Mouse (Mus musculus) liver, adult 2 months (tissue): ENCODE results near the gene Dmpk. TPM values are rescaled to one million over a fixed set of nuclear protein-coding genes. Genes with fewer than 3 reads are reported as not detected.

ENCODE experiments used
- DNase-seq: peaks from one replicate; pipeline ENCODE4 v3.0.0-alpha.2; 2011; ENCODE audit warnings: low read depth, low spot score; ENCODE audit errors: extremely low read depth
- H3K27ac ChIP-seq: fragments of 200-500 bp; replicated peaks from 2 replicates; pipeline ENCODE4 v1.5.1; 2012; ENCODE audit warnings: low read depth, mild to moderate bottlenecking, control low read depth, inconsistent platforms, low read length; ENCODE audit not compliant: insufficient read depth
- H3K27me3 ChIP-seq: fragments of 200-500 bp; 2 replicates; pipeline ENCODE4 v1.6.1; 2012; ENCODE audit warnings: mild to moderate bottlenecking, moderate library complexity, low read length, inconsistent platforms; ENCODE audit not compliant: control insufficient read depth, insufficient read depth
- H3K36me3 ChIP-seq: fragments of 200-500 bp; 2 replicates; pipeline ENCODE4 v1.6.1; 2012; ENCODE audit warnings: low read length, inconsistent platforms; ENCODE audit not compliant: control insufficient read depth, insufficient read depth
- H3K4me1 ChIP-seq: fragments of 200-500 bp; 2 replicates; pipeline ENCODE4 v1.6.1; 2011; ENCODE audit warnings: low read length; ENCODE audit not compliant: control insufficient read depth, insufficient read depth
- H3K4me3 ChIP-seq: fragments of 200-500 bp; 2 replicates; pipeline ENCODE4 v1.5.1; 2011; ENCODE audit warnings: low read depth, mild to moderate bottlenecking, control low read depth, low read length, moderate library complexity; ENCODE audit not compliant: insufficient read depth
- H3K79me2 ChIP-seq: fragments of 200-500 bp; 2 replicates; pipeline ENCODE4 v1.6.1; 2012; ENCODE audit warnings: inconsistent platforms, mild to moderate bottlenecking, low read length, moderate library complexity; ENCODE audit not compliant: control insufficient read depth, insufficient read depth
- H3K9ac ChIP-seq: fragments of 200-500 bp; 2 replicates; pipeline ENCODE4 v1.6.1; 2012; ENCODE audit warnings: low read depth, mild to moderate bottlenecking, control low read depth, inconsistent platforms, low read length
- CTCF ChIP-seq: fragments of 200-500 bp; IDR thresholded peaks from 2 replicates; pipeline ENCODE4 v1.5.1; 2011; ENCODE audit warnings: low read depth, low read length, control low read depth
- POLR2A ChIP-seq: fragments of 200-500 bp; IDR thresholded peaks from 2 replicates; pipeline ENCODE4 v1.6.1; 2011; ENCODE audit warnings: low read length, control low read depth; ENCODE audit not compliant: insufficient read depth; ENCODE audit errors: extremely low read depth
- WGBS: fragments of 180-500 bp; shearing (Covaris S2); methylation state at CpG from one replicate; pipeline ENCODE4 v1.1.7; 2018; 5-methylcytosine and 5-hydroxymethylcytosine counted together
- polyA plus RNA-seq: library from polyadenylated mRNA; depleted of rRNA; stranded (reverse); fragments of >200 nt; gene quantifications from 2 replicates; pipeline ENCODE4 v1.2.3, GENCODE M21; 2012
- total RNA-seq: library from RNA; depleted of rRNA; stranded (reverse); fragments of >200 nt; gene quantifications from 2 replicates; pipeline ENCODE4 v1.2.3, GENCODE M21; 2014

Dmpk gene
- total and polyA plus RNA-seq, 2 experiments, result 13.6 to 76.4 TPM

DNA sequence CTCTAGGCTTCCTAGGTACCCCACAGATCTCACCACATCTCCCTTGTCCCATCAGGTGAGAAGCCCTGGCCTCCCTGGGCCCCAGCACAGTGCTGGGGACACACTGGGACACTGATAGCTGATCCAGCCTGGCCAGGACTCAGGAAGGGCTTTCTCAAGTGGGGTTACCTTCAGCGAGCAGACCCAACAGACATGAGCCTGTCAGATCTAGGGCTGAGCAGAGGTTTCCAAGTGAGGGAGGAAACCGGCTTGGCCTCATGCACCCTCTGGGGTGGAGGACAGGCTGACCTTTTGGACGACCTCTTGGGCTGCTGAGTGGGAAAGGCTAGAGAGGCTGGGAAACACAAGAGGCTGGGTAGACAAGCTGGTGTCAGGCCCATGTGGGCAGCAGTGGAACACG is 32.5 kb upstream of the Dmpk start:
- no peak for DNase-seq
- no peaks in the 10 kb centered on the region for H3K4me1 ChIP-seq
- WGBS, result 60% methylated on average over 4 of the region's 4 CpGs
- H3K9ac ChIP-seq, result no peak overlapping the region
- H3K36me3 ChIP-seq, result peaks cover 14% of the 10 kb centered on the region; the same call in 1 of the 2 replicates
- H3K27ac ChIP-seq, result no peak overlapping the region
- H3K79me2 ChIP-seq, result no peaks in the 10 kb centered on the region
- no peaks in the 10 kb centered on the region for H3K27me3 ChIP-seq
- TF ChIP-seq CTCF (no peak), POLR2A (no peak)
- H3K4me3 ChIP-seq, result no peak overlapping the region

DNA sequence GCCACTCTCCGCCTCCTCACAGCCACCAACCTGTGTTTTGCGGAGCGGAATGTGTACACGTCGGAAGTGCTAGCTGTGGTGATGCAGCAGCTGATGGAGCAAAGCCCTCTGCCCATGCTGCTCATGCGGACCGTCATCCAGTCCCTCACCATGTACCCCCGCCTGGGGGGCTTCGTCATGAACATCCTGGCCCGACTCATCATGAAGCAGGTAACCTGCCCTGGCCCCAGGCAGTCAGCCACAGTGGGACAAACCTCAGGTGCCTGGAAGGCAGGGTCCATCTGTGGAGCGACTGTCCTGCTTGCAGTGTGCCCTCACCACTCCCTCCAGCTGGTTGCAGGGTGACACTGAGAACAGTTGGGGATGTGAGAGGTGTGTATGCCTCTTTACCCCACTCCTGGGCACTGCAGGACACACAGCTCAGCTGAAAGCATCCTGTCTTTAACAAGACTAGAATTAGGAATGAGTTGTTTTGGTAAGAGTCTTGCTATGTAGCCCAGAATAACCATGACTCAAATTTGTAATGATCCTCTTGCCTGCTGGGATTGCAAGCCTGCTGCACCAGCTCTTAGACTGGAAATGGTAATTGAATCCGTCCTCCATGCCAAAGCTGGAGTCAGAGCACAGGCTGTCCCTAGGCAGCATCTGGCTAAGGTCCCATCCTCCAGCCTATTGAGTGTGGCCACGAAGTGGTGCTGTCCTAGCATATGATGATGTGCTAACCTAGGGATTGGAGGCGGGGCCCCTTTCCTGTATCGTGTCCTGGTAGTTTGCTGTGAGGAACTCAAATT is 31.1 kb upstream of the Dmpk start:
- H3K4me1 ChIP-seq, result no peaks in the 10 kb centered on the region
- 93% methylated on average over 15 of the region's 15 CpGs for whole genome bisulfite sequencing
- H3K4me3 ChIP-seq, result no peak overlapping the region
- DNase-seq, result no peak
- peaks cover 14% of the 10 kb centered on the region; the same call in 1 of the 2 replicates for H3K36me3 ChIP-seq
- no peak for TF ChIP-seq POLR2A
- no peak for TF ChIP-seq CTCF
- no peak overlapping the region for H3K27ac ChIP-seq
- no peak overlapping the region for H3K9ac ChIP-seq
- no peaks in the 10 kb centered on the region for H3K27me3 ChIP-seq
- no peaks in the 10 kb centered on the region for H3K79me2 ChIP-seq

DNA sequence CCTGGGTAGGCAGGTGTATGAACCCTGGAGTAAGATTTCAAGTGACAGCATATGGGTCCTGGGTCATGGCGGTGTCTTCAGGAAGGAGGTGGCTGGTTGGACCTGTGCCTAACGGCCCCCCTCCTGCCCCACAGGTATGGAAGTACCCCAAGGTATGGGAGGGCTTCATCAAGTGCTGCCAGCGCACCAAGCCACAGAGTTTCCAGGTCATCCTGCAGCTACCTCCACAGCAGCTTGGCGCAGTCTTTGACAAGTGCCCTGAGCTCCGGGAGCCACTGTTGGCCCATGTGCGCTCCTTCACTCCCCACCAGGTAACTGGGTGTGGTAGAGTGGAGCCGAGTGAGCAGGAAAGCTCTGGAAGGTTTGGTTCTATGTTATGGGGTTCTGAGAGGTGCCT is 30.5 kb upstream of the Dmpk start:
- WGBS, result 90% methylated on average over 7 of the region's 7 CpGs
- TF ChIP-seq CTCF, result no peak
- TF ChIP-seq POLR2A, result no peak

DNA sequence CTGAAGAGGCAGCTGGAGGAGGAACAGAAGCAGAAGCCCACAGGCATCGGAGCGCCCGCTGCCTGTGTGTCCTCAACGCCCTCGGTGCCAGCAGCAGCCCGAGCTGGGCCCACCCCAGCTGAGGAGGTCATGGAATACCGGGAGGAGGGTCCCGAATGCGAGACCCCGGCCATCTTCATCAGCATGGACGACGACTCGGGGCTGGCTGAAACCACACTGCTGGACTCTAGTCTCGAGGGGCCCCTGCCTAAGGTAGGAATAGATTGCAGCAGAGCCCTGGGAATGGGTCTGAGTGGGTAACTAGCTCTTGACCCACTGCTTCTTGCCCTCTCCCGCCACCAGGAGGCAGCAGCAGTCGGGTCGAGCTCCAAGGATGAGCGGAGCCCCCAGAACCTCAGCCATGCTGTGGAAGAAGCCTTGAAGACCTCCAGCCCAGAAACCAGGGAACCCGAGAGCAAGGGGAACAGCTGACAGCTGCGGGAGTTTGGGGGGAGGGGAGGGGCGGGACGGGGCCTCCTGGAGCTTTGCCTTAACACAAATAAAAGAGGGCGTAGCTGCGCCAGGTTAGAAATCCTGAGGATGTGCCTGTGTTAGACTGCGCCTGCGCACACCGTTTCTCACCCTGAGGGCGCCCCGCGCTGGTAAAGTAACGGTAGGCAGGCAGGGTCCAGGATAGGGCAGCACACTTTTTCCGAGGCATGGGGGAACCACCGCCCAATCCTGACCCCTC is 29.4 kb upstream of the Dmpk start, which contains the start of gene Rsph6a:
Rsph6a (plus strand) TSS at position 644 of the 730 bp plus-strand sequence.
- WGBS, result 68% methylated on average over 31 of the region's 33 CpGs
- DNase-seq, result no peak
- TF ChIP-seq POLR2A, result no peak
- TF ChIP-seq CTCF, result peak; percentile 48; the same call in 1 of the 2 replicates
- Histone ChIP-seq H3K27ac (no peak within 1 kb of the TSS), H3K4me1 (no peaks in the 10 kb centered on the region), H3K79me2 (no peaks in the 10 kb centered on the region), H3K27me3 (no peaks in the 10 kb centered on the region), H3K36me3 (peaks cover 7% of the 10 kb centered on the region; the same call in 1 of the 2 replicates), H3K9ac (no peak within 1 kb of the TSS), H3K4me3 (no peak within 1 kb of the TSS)

More for the DNA sequence above, 30.5 kb upstream of the Dmpk start:
- Histone ChIP-seq H3K9ac (no peak overlapping the region), H3K36me3 (peaks cover 10% of the 10 kb centered on the region; the same call in 1 of the 2 replicates), H3K79me2 (no peaks in the 10 kb centered on the region), H3K27me3 (no peaks in the 10 kb centered on the region), H3K4me1 (no peaks in the 10 kb centered on the region), H3K4me3 (no peak overlapping the region), H3K27ac (no peak overlapping the region)
- DNase-seq, result no peak

DNA sequence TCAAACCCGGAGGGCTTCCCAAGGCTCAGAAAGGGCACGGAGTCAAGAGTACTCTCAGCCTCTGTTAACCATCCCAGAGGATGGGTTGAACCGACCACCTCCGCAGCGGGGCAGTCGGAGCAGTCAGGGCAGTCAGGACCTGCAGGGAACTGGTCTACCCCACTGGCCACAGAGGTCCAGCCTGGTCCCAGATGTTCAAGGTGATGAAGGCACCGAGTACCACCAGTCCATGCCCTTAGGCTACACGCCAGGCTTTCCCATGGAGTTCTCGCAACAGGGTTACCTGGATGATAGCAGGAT is 28.9 kb upstream of the Dmpk start:
- Histone ChIP-seq H3K79me2 (no peaks in the 10 kb centered on the region), H3K27me3 (no peaks in the 10 kb centered on the region), H3K9ac (no peak overlapping the region), H3K27ac (no peak overlapping the region), H3K4me1 (no peaks in the 10 kb centered on the region), H3K36me3 (peaks cover 2% of the 10 kb centered on the region; the same call in 1 of the 2 replicates), H3K4me3 (no peak overlapping the region)
- no peak for TF ChIP-seq CTCF
- DNase-seq, result no peak
- WGBS, result 82% methylated on average over 9 of the region's 9 CpGs
